9 mouse cellular contexts compared by ENCODE assay signal in the genomic region with DNA sequence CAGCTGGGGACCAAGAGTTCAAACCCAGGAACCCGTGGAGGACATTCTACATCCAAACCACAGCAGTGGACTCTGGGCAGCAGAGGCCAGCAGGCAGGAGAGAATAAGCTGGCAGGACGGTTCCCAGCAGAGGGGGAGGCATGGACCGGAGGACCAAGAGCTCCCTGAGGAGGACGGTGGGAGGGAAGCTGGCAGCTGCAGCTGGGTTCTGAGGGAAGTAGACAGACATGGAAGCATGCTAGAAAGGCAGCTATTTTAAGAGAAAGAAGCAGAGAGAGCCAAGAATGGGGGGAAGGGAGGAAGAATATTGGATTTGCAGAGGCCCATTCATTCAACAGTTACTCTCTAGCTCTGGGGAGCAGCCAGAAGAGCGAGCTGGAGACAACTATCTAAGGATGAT. TPM values are rescaled to one million over a fixed set of nuclear protein-coding genes. Genes with fewer than 3 reads are reported as not detected.
A peak's percentile ranks its signal among the peaks of the same experiment; 100 is the strongest.
DNase-seq lines count a peak whose midpoint lies in the region; ATAC-seq lines count a peak whose summit lies in the region.
"Had no signal": no experiment of that assay in that cellular context is flagged by ENCODE, and none has a peak within 500 bp of the region (broad histone marks: within the 10 kb centered on the region; RNA-seq: fewer than 3 reads in every experiment).

No protein-coding gene starts in this region.

- 51% methylated on average over 5 of the region's 5 CpGs for WGBS in hindbrain, embryonic 13.5 days
- WGBS in hindbrain, embryonic 14.5 days: 51% methylated on average over 5 of the region's 5 CpGs
- 47% methylated on average over 5 of the region's 5 CpGs for WGBS in heart, embryonic 13.5 days
- WGBS in limb, embryonic 13.5 days: 39% methylated on average over 5 of the region's 5 CpGs

- no peak overlapping the region for H3K4me2 ChIP-seq in hindbrain, embryonic 13.5 days
- no peak overlapping the region for H3K4me2 ChIP-seq in hindbrain, embryonic 14.5 days (replicated peaks)
- H3K4me2 ChIP-seq in heart, embryonic 13.5 days: no peak overlapping the region
- 0 out of 2 replicates have a peak overlapping the region, but pooled peaks have one; percentile 12 for H3K4me2 ChIP-seq in limb, embryonic 13.5 days (replicated peaks)
- H3K4me2 ChIP-seq: liver, embryonic 15.5 days had no signal

- 0 out of 2 replicates have a peak, but pooled peaks cover 2% of the 10 kb centered on the region for H3K27me3 ChIP-seq in hindbrain, embryonic 13.5 days
- H3K27me3 ChIP-seq in hindbrain, embryonic 14.5 days (ENCODE audit: control insufficient read depth, insufficient read depth, low read length): no peaks in the 10 kb centered on the region
- peaks cover 7% of the 10 kb centered on the region; the same call in 1 of the 2 replicates for H3K27me3 ChIP-seq in heart, embryonic 13.5 days (replicated peaks)
- no peaks in the 10 kb centered on the region for H3K27me3 ChIP-seq in limb, embryonic 13.5 days

- peaks cover 27% of the 10 kb centered on the region for H3K4me1 ChIP-seq in hindbrain, embryonic 13.5 days (replicated peaks)
- H3K4me1 ChIP-seq in hindbrain, embryonic 14.5 days (replicated peaks; ENCODE audit: control insufficient read depth, insufficient read depth, low read length): peaks cover 30% of the 10 kb centered on the region
- H3K4me1 ChIP-seq in heart, embryonic 13.5 days: peaks cover 33% of the 10 kb centered on the region
- H3K4me1 ChIP-seq in limb, embryonic 13.5 days: peaks cover 43% of the 10 kb centered on the region

- DNase-seq in hindbrain, embryonic 14.5 days (ENCODE audit: low spot score): no peak
- DNase-seq in brain, embryonic 18.5 days (ENCODE audit: low read depth, low spot score): peak; percentile 47
- DNase-seq in thymus, postnatal 36 days: no peak
- no peak for DNase-seq in spleen, adult 18-20 months

- H3K9me3 ChIP-seq in hindbrain, embryonic 13.5 days: no peaks in the 10 kb centered on the region
- no peaks in the 10 kb centered on the region for H3K9me3 ChIP-seq in hindbrain, embryonic 14.5 days (ENCODE audit: control insufficient read depth, low read length)
- H3K9me3 ChIP-seq in heart, embryonic 13.5 days: no peaks in the 10 kb centered on the region
- H3K9me3 ChIP-seq in limb, embryonic 13.5 days: no peaks in the 10 kb centered on the region
- H3K9me3 ChIP-seq: liver, embryonic 15.5 days had no signal

- no peak for ATAC-seq in hindbrain, embryonic 13.5 days (ENCODE audit: low FRiP score)
- no peak for ATAC-seq in hindbrain, embryonic 14.5 days (ENCODE audit: low FRiP score)
- no peak for ATAC-seq in heart, embryonic 13.5 days (ENCODE audit: extremely low read depth, insufficient number of reproducible peaks, low FRiP score, low TSS enrichment)
- peak; percentile 12; the same call in 1 of the 2 replicates for ATAC-seq in limb, embryonic 13.5 days (ENCODE audit: low FRiP score, low read depth)
- no peak for ATAC-seq in megakaryocyte, adult 5-6 weeks (ENCODE audit: poor library complexity, severe bottlenecking)

- H3K36me3 ChIP-seq in hindbrain, embryonic 13.5 days: no peaks in the 10 kb centered on the region
- no peaks in the 10 kb centered on the region for H3K36me3 ChIP-seq in hindbrain, embryonic 14.5 days (replicated peaks; ENCODE audit: control insufficient read depth, insufficient read depth)
- H3K36me3 ChIP-seq in heart, embryonic 13.5 days: no peaks in the 10 kb centered on the region
- H3K36me3 ChIP-seq in limb, embryonic 13.5 days: no peaks in the 10 kb centered on the region
- H3K36me3 ChIP-seq: liver, embryonic 15.5 days had no signal

- no peak overlapping the region for H3K4me3 ChIP-seq in hindbrain, embryonic 13.5 days
- H3K4me3 ChIP-seq in hindbrain, embryonic 14.5 days (replicated peaks; ENCODE audit: low read length): no peak overlapping the region
- no peak overlapping the region for H3K4me3 ChIP-seq in heart, embryonic 13.5 days
- no peak overlapping the region for H3K4me3 ChIP-seq in limb, embryonic 13.5 days
- H3K4me3 ChIP-seq: liver, embryonic 15.5 days had no signal

- H3K9ac ChIP-seq in hindbrain, embryonic 13.5 days: no peak overlapping the region
- no peak overlapping the region for H3K9ac ChIP-seq in hindbrain, embryonic 14.5 days
- 0 out of 2 replicates have a peak overlapping the region, but pooled peaks have one; percentile 12 for H3K9ac ChIP-seq in heart, embryonic 13.5 days
- no peak overlapping the region for H3K9ac ChIP-seq in limb, embryonic 13.5 days
- H3K9ac ChIP-seq: liver, embryonic 15.5 days had no signal

- H3K27ac ChIP-seq in hindbrain, embryonic 13.5 days: 0 out of 2 replicates have a peak overlapping the region, but pooled peaks have one; percentile 30
- no peak overlapping the region for H3K27ac ChIP-seq in hindbrain, embryonic 14.5 days
- peak overlapping the region; percentile 13; the same call in 1 of the 2 replicates for H3K27ac ChIP-seq in heart, embryonic 13.5 days (replicated peaks)
- H3K27ac ChIP-seq in limb, embryonic 13.5 days: peak overlapping the region; percentile 79; the same call in 1 of the 2 replicates
- H3K27ac ChIP-seq: liver, embryonic 15.5 days had no signal

RNA-seq across cellular contexts. Expression of a gene that starts 47.1 kb away (rescaled TPM):
- polyA plus RNA-seq in hindbrain, embryonic 13.5 days (2015; fragmentation: Nextera tagmentation; extraction: Ambion mirVana): 12.1 and 12.2 TPM in 2 replicates
- 8.8 and 9.8 TPM in 2 replicates for polyA plus RNA-seq in hindbrain, embryonic 14.5 days (2014; fragmentation: Nextera tagmentation; extraction: Ambion mirVana)
- 10.3 and 11.4 TPM in 2 replicates for polyA plus RNA-seq in heart, embryonic 13.5 days (2015; fragmentation: Nextera tagmentation; extraction: Ambion mirVana)
- polyA plus RNA-seq in limb, embryonic 13.5 days (2015; fragmentation: Nextera tagmentation; extraction: Ambion mirVana): 28.6 and 31.3 TPM in 2 replicates
- total RNA-seq in megakaryocyte, adult 5-6 weeks (2015): 14.6 and 16.6 TPM in 2 replicates
- 22.2 and 28.7 TPM in 2 replicates for total RNA-seq in megakaryocyte, adult 5-6 weeks (2017)
